Mouse (Mus musculus) cortical plate, adult 2 months (tissue): ENCODE results near the gene Uqcr11.

ENCODE experiments used
- CTCF ChIP-seq: fragments of 200-500 bp; IDR thresholded peaks from 2 replicates; pipeline ENCODE4 v1.5.1; 2011; ENCODE audit warnings: mild to moderate bottlenecking, control low read depth, low read length; ENCODE audit not compliant: insufficient read depth; ENCODE audit errors: extremely low read depth
- POLR2A ChIP-seq: fragments of 200-500 bp; IDR thresholded peaks from 2 replicates; pipeline ENCODE4 v1.6.1; 2011; ENCODE audit warnings: mild to moderate bottlenecking, low read length, control low read depth; ENCODE audit not compliant: insufficient read depth; ENCODE audit errors: extremely low read depth

DNA sequence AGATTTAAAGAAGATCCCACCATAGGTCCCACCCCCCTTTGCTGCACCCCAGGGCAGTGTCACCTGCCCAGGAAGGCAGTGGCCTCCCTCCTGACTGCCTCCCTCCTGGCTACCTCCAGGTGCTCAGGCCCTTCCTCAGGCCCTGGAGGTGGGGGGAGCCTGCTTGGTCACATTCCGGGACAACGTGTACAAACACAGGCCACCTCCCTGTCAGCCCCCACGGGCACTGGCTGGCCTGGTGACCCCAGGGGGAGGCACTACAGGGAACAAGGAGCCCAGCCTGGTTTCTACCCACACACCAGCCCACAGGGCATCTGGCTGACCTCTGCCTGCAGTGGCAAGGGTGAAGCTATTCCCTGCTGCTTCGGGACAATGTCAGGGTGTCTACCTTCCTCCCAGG, 31.3 kb upstream of the Uqcr11 start:
- TF ChIP-seq POLR2A (no peak), CTCF (no peak)
